Mouse (Mus musculus) liver (tissue): ENCODE measurements around the gene Gm16253.

Experiments
- DNase-seq: peaks from one replicate; pipeline ENCODE4 v3.0.0-alpha.2; 2020; ENCODE audit warnings: mixed read lengths

The Gm16253 gene

GRCm38 (mm10) chr3:96558159-96558558 lies 18.6 kb upstream of the Gm16253 start:
- DNase-seq: peak; percentile 46

- no peak for DNase-seq
Observed at GRCm38 (mm10) chr3:96558668-96559196, 18.1 kb upstream of the Gm16253 start.

- DNase-seq: no peak
Observed at GRCm38 (mm10) chr3:96559398-96559910, 17.3 kb upstream of the Gm16253 start.

- DNase-seq: no peak
Observed at GRCm38 (mm10) chr3:96559911-96560850, 16.6 kb upstream of the Gm16253 start.

GRCm38 (mm10) chr3:96560881-96561668 lies 15.7 kb upstream of the Gm16253 start:
- no peak for DNase-seq

GRCm38 (mm10) chr3:96561946-96562681 lies 14.7 kb upstream of the Gm16253 start:
- no peak for DNase-seq

GRCm38 (mm10) chr3:96563267-96563666 lies 13.5 kb upstream of the Gm16253 start:
- no peak for DNase-seq

GRCm38 (mm10) chr3:96563911-96564632 lies 12.7 kb upstream of the Gm16253 start:
- no peak for DNase-seq

- peak; percentile 35 for DNase-seq
Observed at GRCm38 (mm10) chr3:96564633-96565032, 12.2 kb upstream of the Gm16253 start.

GRCm38 (mm10) chr3:96565105-96565504 lies 11.7 kb upstream of the Gm16253 start:
- DNase-seq: no peak

GRCm38 (mm10) chr3:96566661-96567450 lies 9.9 kb upstream of the Gm16253 start:
- no peak for DNase-seq

- no peak for DNase-seq
Observed at GRCm38 (mm10) chr3:96568605-96569004, 8.2 kb upstream of the Gm16253 start.

- no peak for DNase-seq
Observed at GRCm38 (mm10) chr3:96569506-96569905, 7.3 kb upstream of the Gm16253 start.

GRCm38 (mm10) chr3:96569966-96570605 lies 6.7 kb upstream of the Gm16253 start:
- DNase-seq: no peak

GRCm38 (mm10) chr3:96570643-96571042 lies 6.1 kb upstream of the Gm16253 start:
- DNase-seq: no peak

- DNase-seq: no peak
Observed at GRCm38 (mm10) chr3:96571336-96571735, 5.4 kb upstream of the Gm16253 start.

GRCm38 (mm10) chr3:96571896-96572698 lies 4.7 kb upstream of the Gm16253 start:
- DNase-seq: no peak

GRCm38 (mm10) chr3:96573611-96574511 lies 2.9 kb upstream of the Gm16253 start:
- no peak for DNase-seq
